Mouse (Mus musculus): ENCODE measurements around the gene Ubr7. TPM values are rescaled to one million over a fixed set of nuclear protein-coding genes. Genes with fewer than 3 reads are reported as not detected.

Gene Ubr7
- polyA plus RNA-seq, 1 experiment from 2014 or later = 43.5 TPM

DNA sequence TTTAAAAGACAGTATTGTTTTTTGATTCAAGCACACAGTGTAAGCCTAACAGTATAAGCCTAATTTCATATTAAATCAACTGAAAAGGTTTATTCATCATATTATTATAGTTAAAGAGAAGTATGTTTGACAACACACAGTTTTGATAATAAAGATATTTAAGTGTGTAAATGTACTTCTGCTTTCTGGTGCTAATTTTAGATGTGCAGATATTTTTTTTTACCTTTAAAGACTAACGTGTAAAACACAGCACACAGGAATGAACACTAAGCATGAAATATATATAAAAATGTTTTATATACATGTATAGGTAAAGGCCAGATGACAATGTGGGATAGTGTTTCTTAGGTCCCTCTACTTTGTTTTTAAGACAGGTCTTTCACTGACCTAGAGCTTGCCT lies 69.4 kb downstream of the Ubr7 start:
- Histone ChIP-seq H3K4me2 (ENCODE audit: low read depth, low read length) (no peak overlapping the region), H3K36me3 (ENCODE audit: control insufficient read depth, insufficient read depth, low read length) (no peaks in the 10 kb centered on the region), H3K4me1 (ENCODE audit: control insufficient read depth, insufficient read depth, low read length) (no peaks in the 10 kb centered on the region), H3K9ac (replicated peaks; ENCODE audit: low read depth, low read length) (no peak overlapping the region), H3K27ac (ENCODE audit: low read depth, low read length) (no peak overlapping the region), H3K9me3 (ENCODE audit: control insufficient read depth, low read length) (no peaks in the 10 kb centered on the region), H3K27me3 (ENCODE audit: control insufficient read depth, insufficient read depth, low read length) (no peaks in the 10 kb centered on the region), H3K4me3 (ENCODE audit: low read depth, low read length) (no peak overlapping the region)
- ATAC-seq (ENCODE audit: low read depth) = no peak
- 93% methylated on average over 1 of the region's 1 CpGs for WGBS

Other genes starting within 250 kb of the Ubr7 start
- 126 and 150 TPM in 2 replicates for gene Chga, start 203.0 kb upstream of the Ubr7 start, polyA plus RNA-seq (2014; fragmentation: Nextera tagmentation; extraction: Ambion mirVana)
- 34.8 and 40.6 TPM in 2 replicates for gene Itpk1, start 53.0 kb upstream of the Ubr7 start, polyA plus RNA-seq (2014; fragmentation: Nextera tagmentation; extraction: Ambion mirVana)
- 68.8 and 81.1 TPM in 2 replicates for gene Moap1, start 14.3 kb upstream of the Ubr7 start, polyA plus RNA-seq (2014; fragmentation: Nextera tagmentation; extraction: Ambion mirVana)
- gene Tmem251, start 14.2 kb upstream of the Ubr7 start, polyA plus RNA-seq (2014; fragmentation: Nextera tagmentation; extraction: Ambion mirVana) = 12.4 and 12.6 TPM in 2 replicates
- not detected in 2 replicates for gene Gm28051, start 202 bp upstream of the Ubr7 start, polyA plus RNA-seq (2014; fragmentation: Nextera tagmentation; extraction: Ambion mirVana)
- gene Gon7, start 164 bp upstream of the Ubr7 start, polyA plus RNA-seq (2014; fragmentation: Nextera tagmentation; extraction: Ambion mirVana) = 46.9 and 54.2 TPM in 2 replicates
- 50.7 and 57.1 TPM in 2 replicates for gene Gm20604, start 705 bp downstream of the Ubr7 start, polyA plus RNA-seq (2014; fragmentation: Nextera tagmentation; extraction: Ambion mirVana)
- 15.1 and 18.0 TPM in 2 replicates for gene Btbd7, start 120.5 kb downstream of the Ubr7 start, polyA plus RNA-seq (2014; fragmentation: Nextera tagmentation; extraction: Ambion mirVana)
- gene Cox8c, start 141.3 kb downstream of the Ubr7 start, polyA plus RNA-seq (2014; fragmentation: Nextera tagmentation; extraction: Ambion mirVana) = not detected in 2 replicates
- 11.4 and 15.6 TPM in 2 replicates for gene Unc79, start 190.9 kb downstream of the Ubr7 start, polyA plus RNA-seq (2014; fragmentation: Nextera tagmentation; extraction: Ambion mirVana)